Mouse (Mus musculus) left cerebral cortex, postnatal 36 days (tissue): Measurements from ENCODE around the gene Prmt2. TPM values are rescaled to one million over a fixed set of nuclear protein-coding genes. Genes with fewer than 3 reads are reported as not detected.

Experiments used
- DNase-seq, 2 experiments: peaks; one replicate each; pipeline ENCODE4 v3.0.0; 2021 to 2022; ENCODE audit warnings: low spot score in 2 of 2, mixed read lengths in 1 of 2
- intact Hi-C: fragments of 180-260 bp; cut with DNase I; formaldehyde crosslinking; loops from one replicate; pipeline ENCODE4 v1.15.1; 2025
- microRNA-seq: library from miRNA; unstranded; fragments of <30 nt; microRNA quantifications from one replicate; pipeline ENCODE4 v1.2.0, GENCODE M21; 2022
- total RNA-seq, 2 experiments: library from RNA; stranded (reverse); gene quantifications; 2 replicates each; pipeline ENCODE4 v1.2.3; 2021

Gene Prmt2
- total RNA-seq, 2 experiments from 2014 or later: 51.4 to 55.4 TPM

GRCm38 (mm10) chr10:76229627-76230026 lies 8.0 kb downstream of the Prmt2 start:
- intact Hi-C loops: no loop called here
- DNase-seq: no peak

- intact Hi-C loops: no loop called here
- no peak for DNase-seq
These were observed 11.7 kb downstream of the Prmt2 start for GRCm38 (mm10) chr10:76225944-76226343.

- intact Hi-C loops: no loop called here
- DNase-seq: no peak
These were observed 19.4 kb downstream of the Prmt2 start for GRCm38 (mm10) chr10:76218240-76218639.

GRCm38 (mm10) chr10:76217056-76217455 lies 20.6 kb downstream of the Prmt2 start:
- no peak for DNase-seq
- intact Hi-C loops: no loop called here

- no peak for DNase-seq
- intact Hi-C loops: no loop called here
These were observed 23.5 kb downstream of the Prmt2 start for GRCm38 (mm10) chr10:76214161-76214560.

- DNase-seq: no peak
- intact Hi-C loops: no loop called here
These were observed 25.5 kb downstream of the Prmt2 start for GRCm38 (mm10) chr10:76212121-76212520.

- no peak for DNase-seq
- intact Hi-C loops: no loop called here
These were observed 26.9 kb downstream of the Prmt2 start for GRCm38 (mm10) chr10:76210806-76211205.

- intact Hi-C loops: no loop called here
- no peak for DNase-seq
These were observed 28.4 kb downstream of the Prmt2 start for GRCm38 (mm10) chr10:76209241-76209640.

GRCm38 (mm10) chr10:76207262-76207796 lies 30.3 kb downstream of the Prmt2 start:
- DNase-seq: no peak
- intact Hi-C loops: no loop called here

- intact Hi-C loops: no loop called here
These were observed 33.8 kb downstream of the Prmt2 start for GRCm38 (mm10) chr10:76203798-76204283.

GRCm38 (mm10) chr10:76201978-76202377 lies 35.7 kb downstream of the Prmt2 start:
- DNase-seq: peak; percentile 25 to 58
- intact Hi-C loops: no loop called here

More at GRCm38 (mm10) chr10:76203798-76204283, 33.8 kb downstream of the Prmt2 start:
- no peak for DNase-seq

GRCm38 (mm10) chr10:76201416-76201815 lies 36.2 kb downstream of the Prmt2 start:
- no peak for DNase-seq
- intact Hi-C loops: no loop called here

GRCm38 (mm10) chr10:76188010-76188409 lies 49.7 kb downstream of the Prmt2 start:
- intact Hi-C loops: no loop called here
- DNase-seq: no peak

GRCm38 (mm10) chr10:76185216-76185615 lies 52.4 kb downstream of the Prmt2 start:
- intact Hi-C loops: no loop called here
- no peak for DNase-seq

GRCm38 (mm10) chr10:76174899-76175298 lies 62.8 kb downstream of the Prmt2 start:
- no peak for DNase-seq
- intact Hi-C loops: no loop called here

- intact Hi-C loops: no loop called here
- DNase-seq: no peak
These were observed 79.7 kb downstream of the Prmt2 start for GRCm38 (mm10) chr10:76158009-76158408.

GRCm38 (mm10) chr10:76157528-76157927 lies 80.1 kb downstream of the Prmt2 start:
- intact Hi-C loops: no loop called here
- DNase-seq: no peak

Small RNAs within 50 kb of the gene (microRNA-seq; reads per million reads assigned to microRNA genes)
- gene Mir678: not detected

Other genes with a start within 250 kb of the Prmt2 start
- gene Zfp280b, start 205.2 kb downstream of the Prmt2 start, total RNA-seq: 10 to 100 TPM; 14.6 TPM
- gene Slc5a4b, start 126.9 kb downstream of the Prmt2 start, total RNA-seq: not detected
- not detected for gene Slc5a4a, start 90.4 kb downstream of the Prmt2 start, total RNA-seq
- gene S100b, start 16.0 kb upstream of the Prmt2 start, total RNA-seq: 100 to 1,000 TPM; 134 to 167 TPM
- 10 to 100 TPM; 57.4 to 61.4 TPM for gene Dip2a, start 107.4 kb upstream of the Prmt2 start, total RNA-seq
- gene AC141477.1, start 202.6 kb upstream of the Prmt2 start, total RNA-seq: not detected
- gene Pcnt, start 204.9 kb upstream of the Prmt2 start, total RNA-seq: 10 to 100 TPM; 24.5 to 27.6 TPM
- gene 2610028H24Rik, start 211.2 kb upstream of the Prmt2 start, total RNA-seq: not detected
- 10 to 100 TPM; 47.6 to 58.1 TPM for gene Mcm3ap, start 231.1 kb upstream of the Prmt2 start, total RNA-seq
- 1 to 10 TPM; 3.7 to 5.0 TPM for gene Ybey, start 231.2 kb upstream of the Prmt2 start, total RNA-seq